8 mouse cellular contexts compared by ENCODE assay signal in genomic region chr11:35838345-35839338, GRCm38 (mm10). TPM values are rescaled to one million over a fixed set of nuclear protein-coding genes. Genes with fewer than 3 reads are reported as not detected.
DNase-seq lines count a peak whose midpoint lies in the region; ATAC-seq and TF ChIP-seq lines count a peak whose summit lies in the region.

No protein-coding gene starts in this region.

- peak overlapping the region; percentile 26; the same call in 1 of the 2 replicates for H3K4me3 ChIP-seq in hindbrain, embryonic 12.5 days
- peak overlapping the region; percentile 10; the same call in 1 of the 2 replicates for H3K4me3 ChIP-seq in lung, postnatal 0 days (ENCODE audit: low read depth, low read length)

- peak; percentile 97 for DNase-seq in MN1 (ENCODE audit: low spot score)
- DNase-seq in cerebellum, adult 9-11 months = peak; percentile 88
- DNase-seq in frontal cortex, adult 2 months (ENCODE audit: extremely low spot score in 1 of 2, low spot score in 1 of 2) = peak; percentile 56 to 73
- peak; percentile 63 to 69 for DNase-seq in layer of hippocampus, postnatal 10 days (ENCODE audit: low spot score in 2 of 2)
- DNase-seq in lung, postnatal 0 days (ENCODE audit: low spot score) = peak; percentile 91
- peak; percentile 56 for DNase-seq in ovary, postnatal 10 days (ENCODE audit: low spot score)
- DNase-seq in thymus, postnatal 0 days (ENCODE audit: low spot score) = peak; percentile 56

- no peak for TF ChIP-seq EP300 in lung, postnatal 0 days (IDR thresholded peaks at IDR 0.05)

- peak; percentile 76 for ATAC-seq in hindbrain, embryonic 12.5 days (ENCODE audit: low FRiP score)
- ATAC-seq in lung, postnatal 0 days = peak; percentile 88

- peak overlapping the region; percentile 44; the same call in 1 of the 2 replicates for H3K27ac ChIP-seq in hindbrain, embryonic 12.5 days
- H3K27ac ChIP-seq in lung, postnatal 0 days (ENCODE audit: low read length) = no peak overlapping the region

- H3K9me3 ChIP-seq in hindbrain, embryonic 12.5 days (replicated peaks) = no peaks in the 10 kb centered on the region
- H3K9me3 ChIP-seq in lung, postnatal 0 days (ENCODE audit: low read length) = no peaks in the 10 kb centered on the region

- WGBS in hindbrain, embryonic 12.5 days = 20% methylated on average over 28 of the region's 28 CpGs
- 24% methylated on average over 28 of the region's 28 CpGs for WGBS in lung, postnatal 0 days

- H3K4me2 ChIP-seq in hindbrain, embryonic 12.5 days (replicated peaks) = peak overlapping the region; percentile 55
- peak overlapping the region; percentile 45 for H3K4me2 ChIP-seq in lung, postnatal 0 days (replicated peaks; ENCODE audit: low read depth, low read length)

- peak overlapping the region; percentile 50 for H3K9ac ChIP-seq in hindbrain, embryonic 12.5 days
- no peak overlapping the region for H3K9ac ChIP-seq in lung, postnatal 0 days (replicated peaks; ENCODE audit: low read depth)

- no peak for TF ChIP-seq CTCF in lung, postnatal 0 days (IDR thresholded peaks at IDR 0.05)

- H3K36me3 ChIP-seq in hindbrain, embryonic 12.5 days = peaks cover 17% of the 10 kb centered on the region
- no peaks in the 10 kb centered on the region for H3K36me3 ChIP-seq in lung, postnatal 0 days (ENCODE audit: insufficient read depth, low read length)

- H3K27me3 ChIP-seq in hindbrain, embryonic 12.5 days = no peaks in the 10 kb centered on the region
- H3K27me3 ChIP-seq in lung, postnatal 0 days (replicated peaks; ENCODE audit: insufficient read depth, low read length) = no peaks in the 10 kb centered on the region

- peaks cover 9% of the 10 kb centered on the region for H3K4me1 ChIP-seq in hindbrain, embryonic 12.5 days
- H3K4me1 ChIP-seq in lung, postnatal 0 days (ENCODE audit: insufficient read depth, low read depth, low read length) = peaks cover 2% of the 10 kb centered on the region; the same call in 1 of the 2 replicates

RNA-seq across cellular contexts. Expression of gene Rars, which starts 4.3 kb away (rescaled TPM):
- polyA plus RNA-seq in frontal cortex, adult 2 months (2012; rRNA removed) = 45.9 and 46.0 TPM in 2 replicates
- polyA plus RNA-seq in hindbrain, embryonic 12.5 days (2016; fragmentation: Nextera tagmentation; extraction: Ambion mirVana) = 78.5 and 79.4 TPM in 2 replicates
- 10 to 100 TPM; 51.2 to 55.9 TPM for total RNA-seq in layer of hippocampus, postnatal 10 days (2021)
- 29.4 TPM in 2 replicates for polyA plus RNA-seq in lung, postnatal 0 days (2015; fragmentation: Nextera tagmentation; extraction: Ambion mirVana)
- 71.7 and 82.6 TPM in 2 replicates for polyA plus RNA-seq in thymus, postnatal 0 days (2015; fragmentation: Nextera tagmentation; extraction: Ambion mirVana)

RNA-seq across cellular contexts. Expression of gene Fbll1, which starts 40.0 kb away (rescaled TPM):
- polyA plus RNA-seq in frontal cortex, adult 2 months (2012; rRNA removed) = 64.2 and 74.0 TPM in 2 replicates
- polyA plus RNA-seq in hindbrain, embryonic 12.5 days (2016; fragmentation: Nextera tagmentation; extraction: Ambion mirVana) = 13.1 and 15.3 TPM in 2 replicates
- 10 to 100 TPM; 51.2 to 54.3 TPM for total RNA-seq in layer of hippocampus, postnatal 10 days (2021)
- polyA plus RNA-seq in lung, postnatal 0 days (2015; fragmentation: Nextera tagmentation; extraction: Ambion mirVana) = not detected in 2 replicates
- polyA plus RNA-seq in thymus, postnatal 0 days (2015; fragmentation: Nextera tagmentation; extraction: Ambion mirVana) = not detected in 2 replicates

Comparison
In these comparisons a context has a peak if more than half of its experiments do, and no peak if none do; other contexts are left out.
1. RNA of gene Fbll1, which starts 40.0 kb away (polyA plus RNA-seq): 64.2 to 74.0 TPM in frontal cortex, adult 2 months and 13.1 to 15.3 TPM in hindbrain, embryonic 12.5 days; not detected in thymus, postnatal 0 days and not detected in lung, postnatal 0 days; every median in the first group is over 10 times any median in the second.
2. Peak in every context shown above with its lines, with median percentiles within 50 percentile points of each other: DNase-seq.